Mouse (Mus musculus) gastrocnemius, postnatal 14 days (tissue): ENCODE results near the gene Arx. TPM values are rescaled to one million over a fixed set of nuclear protein-coding genes. Genes with fewer than 3 reads are reported as not detected.

ENCODE experiments used
- DNase-seq: peaks from one replicate; pipeline ENCODE4 v3.0.0; 2021; ENCODE audit warnings: mixed read lengths
- intact Hi-C: fragments of 180-260 bp; cut with DNase I; formaldehyde crosslinking; loops from one replicate; pipeline ENCODE4 v1.15.1; 2025; ENCODE audit warnings: low total_unique reads
- long read RNA-seq, 2 experiments: library from polyadenylated mRNA; stranded (forward); transcript quantifications; one replicate each; pipeline ENCODE4 v2.0.0; 2021
- total RNA-seq, 2 experiments: library from RNA; stranded (reverse); gene quantifications; 2 replicates each; pipeline ENCODE4 v1.2.3; 2021

The Arx gene
- total RNA-seq: under 1 TPM; 0.29 to 0.49 TPM
- long read RNA-seq, experiment 1: 0 reads
- long read RNA-seq, experiment 2: 0 reads

GRCm38 (mm10) chrX:93286291-93286893 is at the start of gene Arx:
TSS of gene Arx (plus strand) at chrX:93286445.
- DNase-seq: peak; percentile 51
- intact Hi-C loops: no loop called here

- DNase-seq: no peak
- intact Hi-C loops: no loop called here
These were observed 34.9 kb upstream of the Arx start for GRCm38 (mm10) chrX:93251329-93251728.

GRCm38 (mm10) chrX:93275689-93276088 is 10.6 kb upstream of the Arx start:
- no peak for DNase-seq
- intact Hi-C loops: no loop called here

GRCm38 (mm10) chrX:93279940-93280339 is 6.3 kb upstream of the Arx start:
- intact Hi-C loops: loop anchor here (5.0 kb wide), 1 partner anchor 187 kb away; no protein-coding TSS in a partner anchor
- DNase-seq: no peak

- peak; percentile 53 for DNase-seq
These were observed 5.1 kb upstream of the Arx start for GRCm38 (mm10) chrX:93281028-93281723.

GRCm38 (mm10) chrX:93281756-93282155 is 4.5 kb upstream of the Arx start:
- no peak for DNase-seq
- intact Hi-C loops: loop anchor here (5.0 kb wide), 1 partner anchor 186 kb away; no protein-coding TSS in a partner anchor

More at GRCm38 (mm10) chrX:93281028-93281723, 5.1 kb upstream of the Arx start:
- intact Hi-C loops: loop anchor here (5.0 kb wide), 1 partner anchor 186 kb away; no protein-coding TSS in a partner anchor

- intact Hi-C loops: no loop called here
These were observed 1.2 kb upstream of the Arx start for GRCm38 (mm10) chrX:93285091-93285490.

GRCm38 (mm10) chrX:93288339-93288738 is 2.1 kb downstream of the Arx start:
- DNase-seq: no peak
- intact Hi-C loops: no loop called here

More at GRCm38 (mm10) chrX:93285091-93285490, 1.2 kb upstream of the Arx start:
- DNase-seq: no peak

- DNase-seq: no peak
- intact Hi-C loops: no loop called here
These were observed 2.8 kb downstream of the Arx start for GRCm38 (mm10) chrX:93289076-93289475.

GRCm38 (mm10) chrX:93289851-93290380 is 3.7 kb downstream of the Arx start:
- intact Hi-C loops: no loop called here
- DNase-seq: no peak

GRCm38 (mm10) chrX:93292031-93292430 is 5.8 kb downstream of the Arx start:
- DNase-seq: no peak
- intact Hi-C loops: no loop called here

GRCm38 (mm10) chrX:93294736-93295490 is 8.7 kb downstream of the Arx start:
- intact Hi-C loops: no loop called here
- no peak for DNase-seq

- DNase-seq: no peak
- intact Hi-C loops: no loop called here
These were observed 9.6 kb downstream of the Arx start for GRCm38 (mm10) chrX:93295819-93296218.

GRCm38 (mm10) chrX:93297001-93297441 is 10.8 kb downstream of the Arx start:
- DNase-seq: no peak
- intact Hi-C loops: no loop called here

- intact Hi-C loops: no loop called here
- DNase-seq: no peak
These were observed 12.9 kb downstream of the Arx start for GRCm38 (mm10) chrX:93299046-93299626.

GRCm38 (mm10) chrX:93299771-93300170 is 13.5 kb downstream of the Arx start:
- DNase-seq: no peak
- intact Hi-C loops: no loop called here

GRCm38 (mm10) chrX:93300183-93300815 is 14.1 kb downstream of the Arx start:
- no peak for DNase-seq
- intact Hi-C loops: no loop called here

- no peak for DNase-seq
- intact Hi-C loops: no loop called here
These were observed 15.6 kb downstream of the Arx start for GRCm38 (mm10) chrX:93301798-93302197.

- intact Hi-C loops: no loop called here
- DNase-seq: no peak
These were observed 19.5 kb downstream of the Arx start for GRCm38 (mm10) chrX:93305780-93306179.
